Mouse (Mus musculus) Muller cell, postnatal 12 days (primary cell): Measurements from ENCODE around the gene Rxylt1.

Experiments used
- DNase-seq: peaks from one replicate; pipeline ENCODE4 v3.0.0-alpha.2; 2015; ENCODE audit errors: inconsistent ontology term

The Rxylt1 gene

DNA sequence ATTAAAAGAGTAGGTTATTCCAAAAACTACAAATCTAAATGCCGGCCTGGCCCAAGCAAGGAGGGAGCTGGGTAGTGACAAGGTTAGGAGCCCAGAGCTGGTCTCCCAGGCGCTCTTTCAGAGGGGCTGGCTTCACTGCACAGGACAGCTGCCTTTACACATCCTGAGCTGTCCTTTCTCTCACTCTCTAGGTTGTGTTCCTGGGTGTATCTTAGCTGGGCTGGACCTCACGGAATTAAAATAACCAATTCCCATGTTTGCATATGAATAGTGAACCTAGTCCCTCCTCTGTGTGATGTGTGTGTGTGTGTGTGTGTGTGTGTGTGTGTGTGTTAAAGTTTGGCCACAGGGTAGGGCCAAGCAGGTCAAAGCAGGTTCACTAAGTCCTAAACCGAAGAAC lies 52.2 kb downstream of the Rxylt1 start:
- no peak for DNase-seq

- no peak for DNase-seq
Measured at GRCm38 (mm10) chr10:122040372-122040771, 56.8 kb downstream of the Rxylt1 start.

- no peak for DNase-seq
Measured at GRCm38 (mm10) chr10:122039566-122039965, 57.6 kb downstream of the Rxylt1 start.

DNA sequence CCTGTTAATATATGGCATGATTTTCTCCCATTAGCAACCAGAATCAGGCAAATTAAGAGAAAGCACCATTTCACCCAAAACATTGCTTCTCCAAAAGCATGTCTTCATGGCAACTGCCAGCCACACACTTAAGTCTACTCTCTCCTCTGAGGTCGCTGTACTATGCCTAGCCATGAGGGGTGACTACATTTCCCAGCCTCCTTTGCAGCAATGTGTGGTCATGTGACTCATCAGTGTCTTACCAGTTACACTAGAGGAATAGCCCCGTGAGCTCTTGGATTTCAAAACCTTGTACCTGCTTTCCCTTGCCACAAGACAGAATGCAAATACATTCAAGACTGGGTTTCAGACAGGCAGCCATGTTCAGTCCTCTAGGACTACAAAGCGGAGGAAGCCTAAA lies 58.6 kb downstream of the Rxylt1 start:
- DNase-seq: no peak

DNA sequence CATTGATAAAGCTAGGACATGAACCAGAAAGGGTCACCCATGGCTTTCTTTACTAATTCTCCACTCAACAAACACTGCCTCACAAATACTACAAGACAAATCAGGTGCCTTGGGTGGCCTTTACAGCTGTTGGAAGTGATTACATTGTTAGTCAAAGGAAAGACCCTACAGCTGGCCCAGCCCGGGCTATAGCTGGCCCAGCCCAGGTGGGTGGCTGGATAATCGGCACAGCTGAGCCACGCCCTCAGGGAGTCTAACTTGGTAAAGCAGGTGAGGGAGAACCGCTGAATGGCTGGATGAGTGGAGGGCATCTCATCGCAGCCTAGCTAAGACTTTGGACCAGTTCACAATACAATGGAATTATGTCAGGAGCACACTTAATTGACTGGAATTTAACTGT lies 63.9 kb downstream of the Rxylt1 start:
- no peak for DNase-seq

- DNase-seq: no peak
Measured at GRCm38 (mm10) chr10:122030420-122030819, 66.8 kb downstream of the Rxylt1 start.

GRCm38 (mm10) chr10:122029738-122030137 lies 67.4 kb downstream of the Rxylt1 start:
- DNase-seq: no peak
